In genomic region chr14:27229441-27230147, GRCm38 (mm10) we compare ENCODE assay signal across 8 mouse cellular contexts.
DNase-seq lines count a peak whose midpoint lies in the region; ATAC-seq lines count a peak whose summit lies in the region.

No protein-coding gene starts in this region.

- no peak for ATAC-seq in embryonic facial prominence, embryonic 15.5 days (ENCODE audit: insufficient number of reproducible peaks, low FRiP score, low TSS enrichment, low read depth)
- ATAC-seq in kidney, embryonic 14.5 days (ENCODE audit: low FRiP score, low TSS enrichment), result peak; percentile 40
- ATAC-seq in erythroblast, adult 5-6 weeks (replicated peaks; ENCODE audit: low FRiP score, poor library complexity, severe bottlenecking), result no peak

- peak; percentile 43 for DNase-seq in R1 (ENCODE audit: low read depth, low spot score)
- DNase-seq in lung, postnatal 4 days, result peak; percentile 59 to 69
- DNase-seq in thymus, postnatal 25 days, result peak; percentile 76
- DNase-seq in adrenal gland, postnatal 4 days (ENCODE audit: low spot score in 2 of 2), result no peak
- DNase-seq in adrenal gland, postnatal 25 days, result no peak

- no peak overlapping the region for H3K4me3 ChIP-seq in embryonic facial prominence, embryonic 15.5 days (replicated peaks)
- no peak overlapping the region for H3K4me3 ChIP-seq in kidney, embryonic 14.5 days (ENCODE audit: low read length)

- H3K9ac ChIP-seq in embryonic facial prominence, embryonic 15.5 days, result no peak overlapping the region
- H3K9ac ChIP-seq in kidney, embryonic 14.5 days (ENCODE audit: low read depth, low read length), result no peak overlapping the region

- H3K4me1 ChIP-seq in embryonic facial prominence, embryonic 15.5 days, result peaks cover 22% of the 10 kb centered on the region
- peaks cover 19% of the 10 kb centered on the region for H3K4me1 ChIP-seq in kidney, embryonic 14.5 days (ENCODE audit: control insufficient read depth, insufficient read depth, low read length)

- H3K9me3 ChIP-seq in embryonic facial prominence, embryonic 15.5 days (replicated peaks), result no peaks in the 10 kb centered on the region
- H3K9me3 ChIP-seq in kidney, embryonic 14.5 days (ENCODE audit: control insufficient read depth, low read length), result no peaks in the 10 kb centered on the region

- H3K27me3 ChIP-seq in embryonic facial prominence, embryonic 15.5 days, result no peaks in the 10 kb centered on the region
- no peaks in the 10 kb centered on the region for H3K27me3 ChIP-seq in kidney, embryonic 14.5 days (ENCODE audit: control insufficient read depth, insufficient read depth, low read length)

- peak overlapping the region; percentile 63; the same call in 1 of the 2 replicates for H3K27ac ChIP-seq in embryonic facial prominence, embryonic 15.5 days (replicated peaks)
- H3K27ac ChIP-seq in kidney, embryonic 14.5 days (ENCODE audit: low read depth, low read length), result peak overlapping the region; percentile 79

- no peak overlapping the region for H3K4me2 ChIP-seq in embryonic facial prominence, embryonic 15.5 days (replicated peaks)
- H3K4me2 ChIP-seq in kidney, embryonic 14.5 days (replicated peaks; ENCODE audit: low read depth, low read length), result peak overlapping the region; percentile 17; the same call in 1 of the 2 replicates

- 43% methylated on average over 16 of the region's 16 CpGs for WGBS in embryonic facial prominence, embryonic 15.5 days
- 20% methylated on average over 16 of the region's 16 CpGs for WGBS in kidney, embryonic 14.5 days

- H3K36me3 ChIP-seq in embryonic facial prominence, embryonic 15.5 days, result no peaks in the 10 kb centered on the region
- no peaks in the 10 kb centered on the region for H3K36me3 ChIP-seq in kidney, embryonic 14.5 days (ENCODE audit: control insufficient read depth, insufficient read depth, low read length)

Comparison
In these comparisons a context has a peak if more than half of its experiments do, and no peak if none do; other contexts are left out.
1. DNase-seq: peak in R1 (single experiment), lung, postnatal 4 days (2 of 2) and thymus, postnatal 25 days (single experiment); none in adrenal gland, postnatal 4 days (0 of 2) and adrenal gland, postnatal 25 days (single experiment).